Mouse (Mus musculus) lung, embryonic 15.5 days (tissue): ENCODE measurements around the gene 2510039O18Rik. TPM values are rescaled to one million over a fixed set of nuclear protein-coding genes. Genes with fewer than 3 reads are reported as not detected.

Experiments used
- ATAC-seq: fragments of 200-750 bp; cut with Nextera tagmentation; 2 replicates; pipeline ENCODE4 v1.8.0; 2017; ENCODE audit warnings: moderate number of reproducible peaks, borderline replicate concordance; ENCODE audit not compliant: low FRiP score, low TSS enrichment; ENCODE audit errors: extremely low read depth
- H3K27ac ChIP-seq: fragments of 300-500 bp; sonication (generic); 2 replicates; pipeline ENCODE4 v1.5.1; 2015; ENCODE audit warnings: moderate library complexity, mild to moderate bottlenecking, inconsistent platforms
- H3K27me3 ChIP-seq: fragments of 300-500 bp; sonication (generic); 2 replicates; pipeline ENCODE4 v1.6.1; 2015; ENCODE audit warnings: inconsistent platforms
- H3K36me3 ChIP-seq: fragments of 300-500 bp; sonication (generic); 2 replicates; pipeline ENCODE4 v1.6.1; 2015; ENCODE audit warnings: inconsistent platforms
- H3K4me1 ChIP-seq: fragments of 300-500 bp; sonication (generic); 2 replicates; pipeline ENCODE4 v1.6.1; 2015; ENCODE audit warnings: inconsistent platforms
- H3K4me2 ChIP-seq: fragments of 300-500 bp; sonication (generic); 2 replicates; pipeline ENCODE4 v1.6.1; 2015; ENCODE audit warnings: inconsistent platforms, mild to moderate bottlenecking, moderate library complexity
- H3K4me3 ChIP-seq: fragments of 300-500 bp; sonication (generic); 2 replicates; pipeline ENCODE4 v1.5.1; 2015; ENCODE audit warnings: mild to moderate bottlenecking, inconsistent platforms
- H3K9ac ChIP-seq: fragments of 300-500 bp; sonication (generic); 2 replicates; pipeline ENCODE4 v1.6.1; 2015; ENCODE audit warnings: inconsistent platforms
- H3K9me3 ChIP-seq: fragments of 300-500 bp; sonication (generic); 2 replicates; pipeline ENCODE4 v1.6.1; 2016; ENCODE audit warnings: inconsistent platforms
- WGBS: fragments of 180-500 bp; shearing (Covaris S2); methylation state at CpG from one replicate; pipeline ENCODE4 v1.1.7; 2015; 5-methylcytosine and 5-hydroxymethylcytosine counted together
- polyA plus RNA-seq: library from polyadenylated mRNA; unstranded; fragments of >200 nt; fragmentation: Nextera tagmentation; extraction: Ambion mirVana; gene quantifications from 2 replicates; pipeline ENCODE4 v1.2.1, GENCODE M21; 2015

2510039O18Rik gene
- polyA plus RNA-seq, 1 experiment from 2014 or later = 17.0 TPM

GRCm38 (mm10) chr4:147918459-147919121 lies 22.1 kb upstream of the 2510039O18Rik start:
- Histone ChIP-seq H3K27me3 (no peaks in the 10 kb centered on the region), H3K9ac (no peak overlapping the region), H3K4me3 (no peak overlapping the region), H3K4me2 (no peak overlapping the region), H3K27ac (no peak overlapping the region), H3K36me3 (peaks cover 9% of the 10 kb centered on the region; the same call in 1 of the 2 replicates), H3K4me1 (no peaks in the 10 kb centered on the region), H3K9me3 (no peaks in the 10 kb centered on the region)
- ATAC-seq = no peak
- 55% methylated on average over 7 of the region's 7 CpGs for WGBS

- Histone ChIP-seq H3K36me3 (0 out of 2 replicates have a peak, but pooled peaks cover 5% of the 10 kb centered on the region), H3K4me1 (no peaks in the 10 kb centered on the region), H3K4me2 (no peak overlapping the region), H3K27me3 (no peaks in the 10 kb centered on the region), H3K4me3 (no peak overlapping the region), H3K9me3 (no peaks in the 10 kb centered on the region), H3K27ac (no peak overlapping the region), H3K9ac (no peak overlapping the region)
- WGBS = 30% methylated on average over 10 of the region's 10 CpGs
- ATAC-seq = no peak
These were observed 19.7 kb upstream of the 2510039O18Rik start for GRCm38 (mm10) chr4:147920973-147921372.

GRCm38 (mm10) chr4:147922341-147922740 lies 18.4 kb upstream of the 2510039O18Rik start:
- H3K4me2 ChIP-seq = no peak overlapping the region
- H3K36me3 ChIP-seq = 0 out of 2 replicates have a peak, but pooled peaks cover 5% of the 10 kb centered on the region

GRCm38 (mm10) chr4:147927705-147928104 lies 13.0 kb upstream of the 2510039O18Rik start:
- no peaks in the 10 kb centered on the region for H3K9me3 ChIP-seq

More at GRCm38 (mm10) chr4:147922341-147922740, 18.4 kb upstream of the 2510039O18Rik start:
- H3K27ac ChIP-seq = no peak overlapping the region
- no peaks in the 10 kb centered on the region for H3K9me3 ChIP-seq
- no peak overlapping the region for H3K9ac ChIP-seq
- no peaks in the 10 kb centered on the region for H3K27me3 ChIP-seq
- no peak overlapping the region for H3K4me3 ChIP-seq
- 72% methylated on average over 11 of the region's 11 CpGs for WGBS
- ATAC-seq = no peak
- no peaks in the 10 kb centered on the region for H3K4me1 ChIP-seq

GRCm38 (mm10) chr4:147928136-147928535 lies 12.6 kb upstream of the 2510039O18Rik start:
- Histone ChIP-seq H3K4me1 (no peaks in the 10 kb centered on the region), H3K9me3 (no peaks in the 10 kb centered on the region), H3K4me2 (no peak overlapping the region), H3K27ac (no peak overlapping the region), H3K9ac (no peak overlapping the region), H3K36me3 (no peaks in the 10 kb centered on the region; the same call in 1 of the 2 replicates), H3K27me3 (no peaks in the 10 kb centered on the region), H3K4me3 (no peak overlapping the region)
- 29% methylated on average over 9 of the region's 9 CpGs for WGBS
- no peak for ATAC-seq

More at GRCm38 (mm10) chr4:147927705-147928104, 13.0 kb upstream of the 2510039O18Rik start:
- Histone ChIP-seq H3K4me3 (no peak overlapping the region), H3K9ac (no peak overlapping the region), H3K27me3 (no peaks in the 10 kb centered on the region), H3K27ac (no peak overlapping the region), H3K4me2 (no peak overlapping the region), H3K4me1 (no peaks in the 10 kb centered on the region), H3K36me3 (no peaks in the 10 kb centered on the region; the same call in 1 of the 2 replicates)
- ATAC-seq = peak; percentile 15; the same call in 1 of the 2 replicates
- WGBS = 32% methylated on average over 8 of the region's 8 CpGs

- no peaks in the 10 kb centered on the region for H3K27me3 ChIP-seq
- H3K36me3 ChIP-seq = no peaks in the 10 kb centered on the region; the same call in 1 of the 2 replicates
- no peak for ATAC-seq
- no peaks in the 10 kb centered on the region for H3K9me3 ChIP-seq
- no peak overlapping the region for H3K27ac ChIP-seq
- H3K4me3 ChIP-seq = no peak overlapping the region
- H3K4me2 ChIP-seq = no peak overlapping the region
- H3K4me1 ChIP-seq = no peaks in the 10 kb centered on the region
- WGBS = 73% methylated on average over 7 of the region's 7 CpGs
- no peak overlapping the region for H3K9ac ChIP-seq
These were observed 12.2 kb upstream of the 2510039O18Rik start for GRCm38 (mm10) chr4:147928540-147928939.

GRCm38 (mm10) chr4:147930946-147931345 lies 9.7 kb upstream of the 2510039O18Rik start:
- H3K4me1 ChIP-seq = peaks cover 8% of the 10 kb centered on the region
- H3K36me3 ChIP-seq = no peaks in the 10 kb centered on the region; the same call in 1 of the 2 replicates
- no peak overlapping the region for H3K9ac ChIP-seq
- 96% methylated on average over 14 of the region's 14 CpGs for WGBS
- no peaks in the 10 kb centered on the region for H3K9me3 ChIP-seq
- ATAC-seq = no peak
- no peaks in the 10 kb centered on the region for H3K27me3 ChIP-seq
- H3K4me3 ChIP-seq = no peak overlapping the region
- H3K4me2 ChIP-seq = no peak overlapping the region
- no peak overlapping the region for H3K27ac ChIP-seq

- Histone ChIP-seq H3K27me3 (no peaks in the 10 kb centered on the region), H3K4me3 (no peak overlapping the region), H3K4me1 (peaks cover 20% of the 10 kb centered on the region), H3K27ac (no peak overlapping the region), H3K4me2 (no peak overlapping the region), H3K36me3 (no peaks in the 10 kb centered on the region; the same call in 1 of the 2 replicates), H3K9me3 (no peaks in the 10 kb centered on the region), H3K9ac (no peak overlapping the region)
- 59% methylated on average over 3 of the region's 3 CpGs for WGBS
- ATAC-seq = no peak
These were observed 6.6 kb upstream of the 2510039O18Rik start for GRCm38 (mm10) chr4:147934134-147934533.

- no peak overlapping the region for H3K27ac ChIP-seq
- 79% methylated on average over 4 of the region's 4 CpGs for WGBS
- no peaks in the 10 kb centered on the region; the same call in 1 of the 2 replicates for H3K36me3 ChIP-seq
- H3K4me2 ChIP-seq = no peak overlapping the region
- ATAC-seq = no peak
- H3K9ac ChIP-seq = no peak overlapping the region
- H3K4me1 ChIP-seq = peaks cover 24% of the 10 kb centered on the region
- no peak overlapping the region for H3K4me3 ChIP-seq
- no peaks in the 10 kb centered on the region for H3K27me3 ChIP-seq
- no peaks in the 10 kb centered on the region for H3K9me3 ChIP-seq
These were observed 6.1 kb upstream of the 2510039O18Rik start for GRCm38 (mm10) chr4:147934611-147935010.

GRCm38 (mm10) chr4:147935904-147936303 lies 4.8 kb upstream of the 2510039O18Rik start:
- no peak for ATAC-seq
- Histone ChIP-seq H3K4me3 (peak overlapping the region; percentile 56), H3K4me2 (peak overlapping the region; percentile 75), H3K9ac (peak overlapping the region; percentile 72), H3K9me3 (no peaks in the 10 kb centered on the region), H3K4me1 (peaks cover 32% of the 10 kb centered on the region), H3K27ac (peak overlapping the region; percentile 56; the same call in 1 of the 2 replicates), H3K36me3 (no peaks in the 10 kb centered on the region), H3K27me3 (no peaks in the 10 kb centered on the region)
- 14% methylated on average over 9 of the region's 9 CpGs for WGBS

GRCm38 (mm10) chr4:147936331-147936954 lies 4.3 kb upstream of the 2510039O18Rik start, which contains the start of gene Plod1:
Gene Plod1 (minus strand): TSS chr4:147936767.
- Histone ChIP-seq H3K27ac (peak within 1 kb of the TSS; percentile 56), H3K9me3 (no peaks in the 10 kb centered on the region), H3K4me2 (peak within 1 kb of the TSS; percentile 75), H3K27me3 (no peaks in the 10 kb centered on the region), H3K4me3 (peak within 1 kb of the TSS; percentile 56), H3K9ac (peak within 1 kb of the TSS; percentile 72), H3K36me3 (no peaks in the 10 kb centered on the region), H3K4me1 (peaks cover 33% of the 10 kb centered on the region)
- peak; percentile 67 for ATAC-seq
- WGBS = under 1% methylated on average over 46 of the region's 51 CpGs

GRCm38 (mm10) chr4:147937021-147937420 lies 3.7 kb upstream of the 2510039O18Rik start:
- peak overlapping the region; percentile 75 for H3K4me2 ChIP-seq
- no peaks in the 10 kb centered on the region for H3K27me3 ChIP-seq
- H3K9me3 ChIP-seq = no peaks in the 10 kb centered on the region
- peaks cover 39% of the 10 kb centered on the region for H3K4me1 ChIP-seq
- no peak overlapping the region for H3K27ac ChIP-seq
- 45% methylated on average over 3 of the region's 3 CpGs for WGBS
- ATAC-seq = no peak
- no peaks in the 10 kb centered on the region for H3K36me3 ChIP-seq
- H3K9ac ChIP-seq = peak overlapping the region; percentile 72; the same call in 1 of the 2 replicates
- H3K4me3 ChIP-seq = peak overlapping the region; percentile 56
